Mouse (Mus musculus) brain, embryonic 14.5 days (tissue): Measurements from ENCODE around the gene Swap70.

Experiments used
- CTCF ChIP-seq: fragments of 200-500 bp; IDR thresholded peaks from 2 replicates; pipeline ENCODE4 v1.5.1; 2012; ENCODE audit warnings: inconsistent platforms, mild to moderate bottlenecking, moderate library complexity, borderline replicate concordance; ENCODE audit not compliant: insufficient read depth, insufficient read length; ENCODE audit errors: extremely low read depth
- POLR2A ChIP-seq: fragments of 200-500 bp; IDR thresholded peaks from 2 replicates; pipeline ENCODE4 v1.6.1; 2012; ENCODE audit warnings: mild to moderate bottlenecking, inconsistent platforms, borderline replicate concordance; ENCODE audit not compliant: poor library complexity, insufficient read depth, insufficient read length, severe bottlenecking; ENCODE audit errors: extremely low read depth

DNA sequence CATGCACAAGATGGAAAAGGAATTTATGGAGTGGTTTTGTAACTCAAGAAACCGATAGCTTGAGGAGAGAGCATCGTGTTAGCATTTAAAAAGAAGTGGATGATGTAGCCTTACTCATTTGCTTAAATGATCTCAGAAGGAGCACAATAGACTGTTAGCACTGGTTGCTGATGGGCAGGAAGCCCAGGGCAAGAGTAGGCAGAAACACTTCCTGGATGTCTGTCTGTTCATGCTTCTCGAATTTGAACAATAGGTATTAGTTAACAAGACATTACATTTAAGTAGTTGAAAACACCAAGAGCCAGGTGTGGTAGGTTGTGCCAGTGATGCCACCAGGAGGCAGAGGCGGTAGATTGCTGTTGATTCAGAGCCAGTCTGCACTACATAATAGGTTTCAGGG lies 47.0 kb downstream of the Swap70 start:
- TF ChIP-seq CTCF (no peak), POLR2A (no peak)
